Mouse (Mus musculus) macrophage (primary cell): ENCODE results near the gene Nipal4. TPM values are rescaled to one million over a fixed set of nuclear protein-coding genes. Genes with fewer than 3 reads are reported as not detected.

ENCODE experiments used
- H3K27ac ChIP-seq: fragments of 350-480 bp; formaldehyde crosslinking; 2 replicates; pipeline ENCODE4 v1.9.0; 2021
- H3K36me3 ChIP-seq: fragments of 350-480 bp; formaldehyde crosslinking; 2 replicates; pipeline ENCODE4 v1.9.0; 2021; ENCODE audit errors: inconsistent target
- H3K4me3 ChIP-seq: fragments of 350-480 bp; formaldehyde crosslinking; 2 replicates; pipeline ENCODE4 v1.9.0; 2021; ENCODE audit errors: inconsistent target
- H3K79me2 ChIP-seq: fragments of 350-480 bp; formaldehyde crosslinking; 2 replicates; pipeline ENCODE4 v1.9.0; 2021; ENCODE audit errors: inconsistent target
- WGBS: methylation state at CpG from one replicate; pipeline ENCODE4 v1.1.7; 2026; ENCODE audit warnings: inconsistent platforms; ENCODE audit not compliant: missing documents; 5-methylcytosine and 5-hydroxymethylcytosine counted together
- polyA plus RNA-seq: library from polyadenylated mRNA; stranded (reverse); fragments of 250-400 nt; gene quantifications from 3 replicates; pipeline ENCODE4 v1.2.4, GENCODE M21; 2018; ENCODE audit warnings: inconsistent platforms

Gene Nipal4
- polyA plus RNA-seq, 1 experiment from 2014 or later: not detected

DNA sequence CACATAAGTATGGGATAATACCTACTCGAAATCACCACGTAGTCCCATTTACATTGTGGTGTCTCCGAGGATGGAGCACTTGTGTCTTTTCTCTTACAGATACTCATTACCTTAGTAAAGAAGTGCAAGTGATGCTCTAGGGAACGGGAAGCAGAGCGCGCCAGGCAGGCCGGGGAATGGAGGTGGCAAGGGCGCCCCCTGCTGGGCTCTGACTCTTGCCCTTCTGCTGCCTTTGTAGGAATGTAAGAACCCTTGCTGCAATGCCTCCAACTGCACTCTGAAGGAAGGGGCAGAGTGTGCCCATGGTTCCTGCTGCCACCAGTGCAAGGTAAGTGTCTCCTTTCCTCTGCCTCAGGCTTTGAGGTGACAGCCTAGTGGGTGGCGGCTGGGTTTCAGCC is 37.8 kb downstream of the Nipal4 start:
- 51% methylated on average over 9 of the region's 9 CpGs for WGBS
- Histone ChIP-seq H3K79me2 (no peaks in the 10 kb centered on the region), H3K36me3 (no peaks in the 10 kb centered on the region), H3K4me3 (no peak overlapping the region), H3K27ac (peak overlapping the region; percentile 62)

DNA sequence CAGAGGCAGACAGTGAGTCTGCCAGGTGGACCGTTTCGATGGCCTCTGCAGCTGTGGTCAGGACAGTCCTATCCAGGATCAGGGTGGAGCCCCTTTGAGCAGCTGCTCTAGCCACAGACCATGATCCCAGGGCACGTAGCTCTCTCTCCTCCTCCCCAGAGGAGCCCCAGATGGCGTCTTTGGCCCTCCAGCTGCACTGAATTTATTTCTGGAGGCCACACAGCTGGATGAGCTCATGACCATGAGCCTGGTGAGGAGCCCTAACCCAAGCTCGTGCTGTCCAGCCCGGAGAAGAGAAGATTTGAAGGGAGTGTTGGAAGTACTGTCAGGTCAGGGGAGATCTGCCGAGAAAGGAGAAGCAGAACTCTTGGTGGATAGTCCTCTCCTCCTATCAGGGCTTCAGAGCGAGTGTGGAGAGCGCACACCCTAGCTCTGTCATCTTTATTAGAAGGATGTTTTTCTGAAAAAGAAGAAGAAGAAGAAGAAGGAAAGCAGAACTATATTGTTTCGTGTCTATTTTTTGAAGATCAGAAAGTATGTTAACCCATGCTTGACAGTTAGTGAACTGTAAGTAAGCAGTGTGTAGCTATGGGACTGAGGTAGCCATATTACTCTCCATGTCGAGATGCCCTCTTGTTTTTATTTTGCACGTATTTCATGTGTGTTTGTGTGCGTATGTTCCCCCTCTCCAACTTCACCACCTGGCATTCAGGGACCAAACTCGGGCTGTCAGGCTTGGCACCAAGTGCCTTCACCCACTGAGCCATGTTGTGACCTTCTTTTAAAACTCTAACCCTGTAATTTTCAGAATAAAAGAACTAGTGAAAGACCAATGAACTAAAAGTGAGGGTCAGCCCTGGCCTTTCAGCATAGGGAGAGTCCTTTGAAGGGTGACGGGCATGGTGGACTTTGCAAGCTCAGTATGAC is 38.4 kb downstream of the Nipal4 start:
- no peak overlapping the region for H3K4me3 ChIP-seq
- 58% methylated on average over 15 of the region's 15 CpGs for WGBS
- H3K27ac ChIP-seq: peak overlapping the region; percentile 62
- H3K36me3 ChIP-seq: no peaks in the 10 kb centered on the region
- no peaks in the 10 kb centered on the region for H3K79me2 ChIP-seq

DNA sequence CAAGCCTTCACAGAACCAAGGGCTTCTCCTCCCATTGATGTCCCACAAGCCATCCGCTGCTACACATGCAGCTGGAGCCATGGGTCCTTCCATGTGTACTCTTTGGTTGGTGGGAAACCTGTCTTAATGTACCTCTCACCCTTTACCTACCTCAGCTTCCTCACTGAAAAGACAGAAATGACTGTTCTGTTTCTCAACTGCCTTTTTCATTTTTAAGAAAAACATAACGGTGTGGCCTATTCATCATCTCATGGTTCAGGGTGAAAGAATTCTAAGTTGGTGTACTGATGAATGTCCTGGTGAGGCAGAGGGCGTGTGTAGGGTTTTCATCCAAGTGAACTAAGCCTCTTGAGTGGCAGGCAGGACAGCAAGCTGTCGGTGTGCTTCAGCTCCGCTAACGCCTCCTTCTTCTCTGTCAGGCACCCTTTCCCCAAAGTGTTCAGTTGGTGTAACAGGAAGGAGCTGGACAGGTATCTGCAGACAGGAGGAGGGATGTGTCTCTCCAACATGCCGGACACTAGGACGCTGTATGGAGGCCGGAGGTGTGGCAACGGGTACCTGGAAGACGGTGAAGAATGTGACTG is 39.4 kb downstream of the Nipal4 start:
- WGBS: 91% methylated on average over 11 of the region's 11 CpGs
- Histone ChIP-seq H3K27ac (peak overlapping the region; percentile 62), H3K36me3 (no peaks in the 10 kb centered on the region), H3K79me2 (no peaks in the 10 kb centered on the region), H3K4me3 (no peak overlapping the region)

DNA sequence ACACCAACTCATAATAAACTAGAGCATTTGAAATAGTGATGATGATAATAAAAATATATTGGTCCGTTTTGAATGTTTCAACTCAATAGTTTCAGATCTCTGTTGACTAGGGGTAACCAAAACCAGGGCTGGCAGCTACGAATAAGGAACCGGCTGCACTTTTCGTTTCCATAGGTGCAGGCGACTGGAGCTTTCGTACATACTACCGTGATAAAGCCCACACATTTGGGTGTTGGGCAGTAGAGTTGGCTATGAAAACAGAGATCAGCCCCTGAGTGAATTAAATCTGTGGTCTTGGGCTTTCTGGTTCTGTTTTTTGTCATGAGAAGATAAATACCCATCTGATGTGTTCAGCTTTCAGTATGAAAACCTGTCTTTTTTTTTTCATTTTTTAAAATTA is 40.0 kb downstream of the Nipal4 start:
- WGBS: 84% methylated on average over 7 of the region's 7 CpGs
- H3K79me2 ChIP-seq: no peaks in the 10 kb centered on the region
- no peak overlapping the region for H3K27ac ChIP-seq
- H3K36me3 ChIP-seq: no peaks in the 10 kb centered on the region
- no peak overlapping the region for H3K4me3 ChIP-seq

DNA sequence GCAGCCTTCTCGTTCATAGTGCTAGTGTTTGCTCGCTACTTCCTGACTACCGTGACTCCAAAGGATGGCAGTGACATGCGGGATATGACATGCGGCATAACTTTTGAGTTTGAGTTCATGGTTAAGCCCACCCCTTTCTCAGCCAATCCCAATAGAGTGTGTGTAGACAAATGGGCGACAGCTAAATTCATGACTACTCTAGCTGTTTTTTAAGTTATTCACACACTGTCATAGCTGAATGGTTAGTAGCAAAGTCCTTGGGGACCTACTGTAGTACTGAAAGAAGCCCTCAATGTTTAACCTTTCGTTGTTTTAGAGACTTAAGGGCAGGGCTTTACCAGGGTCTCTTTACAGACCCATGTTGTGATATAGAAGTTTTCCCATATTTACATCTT is 40.5 kb downstream of the Nipal4 start:
- H3K79me2 ChIP-seq: no peaks in the 10 kb centered on the region
- H3K27ac ChIP-seq: no peak overlapping the region
- H3K4me3 ChIP-seq: no peak overlapping the region
- 85% methylated on average over 7 of the region's 7 CpGs for WGBS
- no peaks in the 10 kb centered on the region for H3K36me3 ChIP-seq

DNA sequence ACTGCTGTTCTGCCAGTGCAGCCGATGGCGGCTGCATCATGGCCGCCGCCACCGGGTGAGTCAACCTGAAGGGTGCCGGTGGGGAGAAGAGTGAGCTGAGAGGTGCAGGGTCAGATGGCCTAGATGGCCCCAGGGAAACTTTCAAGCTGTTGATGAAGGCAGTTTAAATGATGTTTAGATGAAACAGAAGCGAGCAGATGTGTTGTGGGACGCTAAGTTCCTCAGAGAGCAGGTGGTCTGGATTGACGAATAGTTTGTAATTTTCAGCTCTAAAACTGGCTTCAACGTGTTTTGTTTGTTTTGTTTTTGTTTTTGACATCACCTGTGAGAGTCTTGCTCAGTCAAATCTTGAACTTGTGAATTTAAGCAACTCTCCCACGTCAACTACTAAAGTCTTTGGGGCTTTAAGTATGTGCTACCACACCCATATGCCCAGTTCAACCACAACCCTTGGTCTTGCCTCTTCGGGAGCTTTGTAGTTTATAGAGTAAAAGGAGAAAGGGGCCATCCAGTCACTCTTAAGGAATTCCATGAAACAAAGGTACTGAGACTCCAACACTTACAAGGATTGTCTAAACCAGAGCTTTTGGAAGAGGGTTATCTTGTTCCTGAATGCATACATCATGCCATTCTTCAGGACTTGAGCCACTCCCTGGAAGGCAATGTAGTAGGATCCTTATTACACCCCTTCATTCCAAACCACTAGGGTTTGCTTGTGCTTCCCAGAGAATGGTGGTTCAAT is 41.0 kb downstream of the Nipal4 start:
- Histone ChIP-seq H3K27ac (no peak overlapping the region), H3K36me3 (no peaks in the 10 kb centered on the region), H3K79me2 (no peaks in the 10 kb centered on the region), H3K4me3 (no peak overlapping the region)
- 96% methylated on average over 12 of the region's 12 CpGs for WGBS

DNA sequence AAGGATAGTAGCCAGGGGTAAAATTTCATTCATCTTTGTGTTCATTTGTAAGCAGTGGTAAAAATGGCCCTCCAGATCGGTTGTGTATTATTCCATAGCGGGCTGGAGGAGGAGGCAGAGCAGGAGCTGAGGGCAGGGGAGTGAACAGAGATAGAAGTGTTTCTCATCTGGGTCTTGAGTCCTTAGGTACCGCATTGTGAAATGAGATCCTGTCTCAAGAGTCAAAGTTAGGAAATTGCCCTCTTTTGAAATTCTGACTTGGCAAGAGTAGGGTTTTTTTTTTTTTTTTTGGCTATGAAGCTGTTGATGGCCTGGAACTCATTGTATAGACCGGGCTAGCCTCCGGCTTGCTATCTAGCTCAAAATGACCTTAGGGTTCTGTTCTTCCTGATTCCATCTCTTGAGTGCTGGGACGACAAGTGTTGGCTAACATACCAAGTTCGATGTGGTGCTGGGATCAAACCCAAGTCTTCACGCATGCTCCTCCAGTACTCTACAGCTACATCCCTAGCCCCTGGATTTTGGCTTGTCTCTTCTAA is 42.9 kb downstream of the Nipal4 start:
- 73% methylated on average over 8 of the region's 8 CpGs for WGBS
- Histone ChIP-seq H3K79me2 (no peaks in the 10 kb centered on the region), H3K4me3 (no peak overlapping the region), H3K36me3 (no peaks in the 10 kb centered on the region), H3K27ac (no peak overlapping the region)

DNA sequence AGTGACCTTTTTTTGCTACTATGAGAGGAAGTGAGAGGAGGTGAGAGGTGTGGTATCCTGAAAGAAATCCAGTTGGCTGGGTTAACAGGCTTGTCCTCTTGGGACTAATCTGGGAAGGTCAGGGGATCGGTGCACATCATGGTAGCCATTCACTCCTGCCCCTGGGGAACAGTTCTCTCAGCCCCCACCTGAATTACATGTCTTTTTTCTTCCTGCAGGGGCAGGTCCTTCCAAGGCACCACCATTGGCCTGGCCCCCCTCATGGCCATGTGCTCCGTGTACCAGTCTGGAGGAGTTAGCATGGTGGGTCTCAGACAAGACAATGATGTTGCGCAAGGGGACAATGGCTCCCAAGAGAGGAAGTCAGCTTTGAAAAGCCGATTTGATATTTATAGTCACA is 43.4 kb downstream of the Nipal4 start:
- WGBS: 64% methylated on average over 4 of the region's 4 CpGs
- H3K79me2 ChIP-seq: no peaks in the 10 kb centered on the region
- H3K27ac ChIP-seq: no peak overlapping the region
- no peaks in the 10 kb centered on the region for H3K36me3 ChIP-seq
- H3K4me3 ChIP-seq: no peak overlapping the region

DNA sequence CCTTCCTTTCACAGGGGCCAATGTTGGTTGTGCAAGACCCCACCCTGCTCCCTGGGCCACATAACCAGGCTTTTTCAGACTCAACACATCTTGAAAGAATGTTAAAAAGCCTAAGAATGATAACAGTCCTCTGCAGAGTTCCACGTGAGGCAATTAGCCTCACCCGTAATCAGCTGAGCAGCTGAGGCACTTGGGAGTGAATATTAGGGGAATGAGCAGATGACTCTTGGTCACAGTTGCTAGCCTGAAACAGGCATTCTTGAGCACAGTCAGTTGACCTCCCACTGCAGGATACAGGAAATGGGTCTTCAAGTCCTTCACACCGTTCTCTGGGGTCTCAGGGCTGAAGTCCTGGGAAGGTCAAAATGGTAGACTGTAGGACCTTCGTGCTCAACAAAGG is 44.6 kb downstream of the Nipal4 start:
- no peak overlapping the region for H3K4me3 ChIP-seq
- H3K79me2 ChIP-seq: no peaks in the 10 kb centered on the region
- H3K36me3 ChIP-seq: no peaks in the 10 kb centered on the region
- peak overlapping the region; percentile 75; the same call in 1 of the 2 replicates for H3K27ac ChIP-seq
- WGBS: 96% methylated on average over 4 of the region's 4 CpGs

DNA sequence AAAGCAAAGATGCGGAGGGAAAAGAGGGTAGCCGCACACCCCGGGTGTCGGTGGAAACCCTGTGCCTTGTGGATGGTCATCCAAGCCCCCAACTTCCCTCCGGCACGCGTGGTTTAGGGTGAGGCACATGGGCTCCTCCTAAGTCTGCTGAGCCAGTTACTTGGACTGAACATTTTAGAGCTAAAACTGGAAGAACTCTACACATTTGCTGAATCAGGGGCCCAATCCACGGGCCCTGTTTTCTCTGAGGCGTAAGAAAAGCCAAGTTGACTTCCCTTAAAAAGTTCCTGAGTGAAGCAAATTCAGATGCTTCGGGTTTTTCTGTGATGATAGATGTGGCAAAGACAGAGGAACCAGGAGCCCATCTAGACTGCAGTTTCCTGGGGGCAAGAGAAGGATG is 46.2 kb downstream of the Nipal4 start:
- H3K4me3 ChIP-seq: no peak overlapping the region
- no peaks in the 10 kb centered on the region for H3K36me3 ChIP-seq
- no peaks in the 10 kb centered on the region for H3K79me2 ChIP-seq
- WGBS: 54% methylated on average over 10 of the region's 10 CpGs
- peak overlapping the region; percentile 75 for H3K27ac ChIP-seq

DNA sequence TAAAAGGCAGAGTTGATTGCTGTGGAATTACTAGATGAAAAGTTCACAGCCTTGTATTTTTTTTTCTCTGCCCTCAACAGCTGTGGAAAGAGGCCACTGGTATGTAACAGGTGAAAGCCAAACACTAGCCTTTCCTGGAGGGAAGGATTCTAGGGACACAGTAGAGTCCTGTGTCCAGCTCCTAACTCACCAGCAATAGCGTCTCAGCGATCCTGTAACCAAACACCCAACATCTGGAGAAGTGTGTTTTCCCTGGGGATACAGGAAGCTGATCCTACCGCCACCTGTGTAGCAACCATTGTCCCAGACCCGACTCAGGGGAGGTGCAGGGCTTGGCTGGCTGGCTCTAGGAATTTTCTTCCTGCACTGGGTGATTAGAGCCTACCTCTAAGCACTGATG is 46.7 kb downstream of the Nipal4 start:
- H3K4me3 ChIP-seq: no peak overlapping the region
- WGBS: 74% methylated on average over 4 of the region's 4 CpGs
- no peaks in the 10 kb centered on the region for H3K36me3 ChIP-seq
- peak overlapping the region; percentile 75 for H3K27ac ChIP-seq
- no peaks in the 10 kb centered on the region for H3K79me2 ChIP-seq

DNA sequence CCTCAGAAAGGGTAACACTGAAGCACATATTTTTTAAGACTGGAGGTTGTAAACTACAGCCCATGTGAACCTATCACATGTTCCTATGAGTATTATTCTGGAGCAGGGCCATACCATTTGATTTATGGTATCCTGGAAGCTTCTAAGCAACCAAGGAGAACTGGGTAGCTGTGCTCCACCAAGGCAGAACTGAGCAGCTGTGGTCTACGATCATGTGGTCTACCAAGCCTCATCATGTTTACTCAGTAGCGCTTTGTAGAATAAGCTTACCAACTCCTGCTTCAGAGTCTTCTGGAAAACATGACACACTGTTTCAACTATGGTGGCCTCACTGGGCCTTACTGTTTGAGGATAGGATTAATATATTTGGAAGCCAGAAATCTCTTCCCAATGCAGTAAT is 49.8 kb downstream of the Nipal4 start:
- Histone ChIP-seq H3K4me3 (no peak overlapping the region), H3K27ac (peak overlapping the region; percentile 28), H3K36me3 (no peaks in the 10 kb centered on the region), H3K79me2 (no peaks in the 10 kb centered on the region)
- WGBS: 0% methylated on average over 2 of the region's 2 CpGs

DNA sequence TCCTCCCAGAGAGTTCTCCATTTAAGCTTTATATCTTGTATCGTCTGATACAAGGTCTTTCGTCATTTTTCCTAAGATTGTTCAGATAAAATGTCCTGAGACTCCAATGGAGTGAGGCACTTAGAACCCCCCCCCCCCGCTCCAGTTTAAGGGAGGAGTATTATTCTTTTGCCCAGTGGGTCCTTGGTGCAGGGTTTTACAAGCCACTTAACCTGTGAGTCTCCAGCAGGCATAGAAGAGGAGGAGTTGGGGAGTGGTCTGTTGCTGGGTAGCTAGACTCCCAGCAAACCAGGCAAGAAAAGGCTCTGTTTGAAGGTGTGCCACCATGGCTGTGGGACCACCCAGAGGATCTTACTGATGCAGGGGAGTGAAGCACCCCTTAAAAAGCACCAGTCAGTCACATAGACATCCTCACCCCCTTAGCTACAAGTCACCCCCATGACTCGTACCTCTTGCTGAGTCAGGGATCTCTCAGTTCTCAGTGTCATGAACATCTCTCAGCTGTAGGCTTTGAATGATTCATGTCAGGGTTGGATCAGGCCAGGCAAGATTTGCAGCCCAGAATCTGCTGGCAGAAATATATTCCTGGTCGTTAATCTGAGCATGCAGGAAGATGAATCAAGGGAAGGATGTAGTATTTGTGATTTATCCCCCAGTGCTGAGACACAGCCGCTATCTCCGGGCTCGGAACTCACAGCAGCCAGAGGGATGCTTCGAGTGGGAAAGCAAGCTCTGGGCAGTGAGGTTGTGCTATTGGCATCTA is 50.7 kb downstream of the Nipal4 start:
- Histone ChIP-seq H3K27ac (peak overlapping the region; percentile 28), H3K4me3 (no peak overlapping the region)
- WGBS: 88% methylated on average over 9 of the region's 9 CpGs

DNA sequence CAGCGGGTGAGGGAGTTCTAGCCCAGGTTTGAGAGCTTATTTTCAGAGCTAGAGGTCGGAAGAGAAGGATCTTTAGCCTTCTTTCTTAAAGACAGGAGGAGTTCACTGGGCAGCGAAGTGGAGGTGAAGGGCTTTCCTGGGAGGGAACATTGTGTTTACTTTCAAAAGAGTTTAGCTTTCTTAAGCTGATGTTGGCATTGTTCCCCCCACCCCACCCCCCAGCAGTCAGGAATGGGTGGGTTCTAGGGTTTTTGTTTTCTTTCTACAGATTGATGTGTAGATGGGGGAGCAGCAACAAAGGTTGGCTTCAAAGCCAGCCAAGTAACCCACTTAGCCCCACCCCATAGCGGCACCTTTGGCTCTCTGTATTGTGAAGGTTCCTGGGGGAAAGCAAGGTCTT is 51.3 kb downstream of the Nipal4 start:
- Histone ChIP-seq H3K4me3 (no peak overlapping the region), H3K36me3 (no peaks in the 10 kb centered on the region), H3K27ac (no peak overlapping the region), H3K79me2 (no peaks in the 10 kb centered on the region)
- WGBS: 93% methylated on average over 3 of the region's 4 CpGs

More for the DNA sequence above, 50.7 kb downstream of the Nipal4 start:
- H3K79me2 ChIP-seq: no peaks in the 10 kb centered on the region
- H3K36me3 ChIP-seq: no peaks in the 10 kb centered on the region
